Mouse (Mus musculus) kidney, postnatal 10 days (tissue): ENCODE data around the gene Slitrk1.

Experiments
- DNase-seq: peaks from one replicate; pipeline ENCODE4 v3.0.0; 2021; ENCODE audit warnings: mixed read lengths

Gene Slitrk1

DNA sequence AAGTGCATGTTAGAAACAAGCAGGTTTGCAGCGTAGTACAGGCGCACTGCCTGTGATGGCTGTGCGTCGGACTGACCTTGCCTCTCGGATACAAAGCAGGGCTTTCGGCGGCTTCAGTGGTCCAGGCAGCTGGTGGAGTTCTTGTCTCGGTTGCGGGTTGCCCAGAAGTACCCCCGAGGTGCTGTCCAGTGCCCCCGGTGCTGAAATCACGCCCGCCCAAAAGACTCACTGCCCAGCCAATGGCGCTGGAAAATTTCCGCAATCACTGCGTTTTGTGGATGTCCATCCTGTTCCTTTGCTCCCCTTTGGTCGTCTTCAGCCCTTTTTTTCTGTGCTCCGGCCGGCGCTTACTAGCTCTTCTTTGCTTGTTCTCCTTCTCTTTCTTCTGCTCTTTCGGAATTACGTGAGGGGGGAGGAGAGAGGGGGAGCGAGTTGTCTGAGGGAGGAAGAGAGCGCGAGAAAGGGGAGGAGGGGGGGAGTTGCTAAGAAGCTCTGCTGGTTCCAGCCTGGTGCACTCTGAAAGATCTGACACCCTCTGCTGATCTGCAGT, at the start of gene Slitrk1:
Gene Slitrk1 (minus strand): TSS at position 445 of the 550 bp plus-strand sequence.
- DNase-seq = peak; percentile 68

DNA sequence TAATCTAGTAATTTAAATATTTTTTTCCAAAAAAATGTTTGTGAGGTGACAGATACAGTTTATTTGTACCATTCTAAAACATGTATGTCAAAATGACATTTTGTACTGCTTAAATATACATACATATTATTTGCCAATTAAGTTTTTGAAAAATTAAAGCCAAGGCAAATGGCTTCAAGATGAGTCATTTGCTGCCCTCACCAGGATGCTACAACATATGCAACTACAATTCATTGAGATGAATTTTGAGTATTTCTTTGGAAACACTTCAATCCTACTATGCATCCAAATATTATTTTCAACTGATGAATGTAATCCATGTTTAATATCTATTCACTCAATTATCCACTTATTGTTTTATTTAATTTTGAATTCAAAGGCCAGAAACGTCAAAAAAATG, 21.8 kb upstream of the Slitrk1 start:
- DNase-seq = no peak

DNA sequence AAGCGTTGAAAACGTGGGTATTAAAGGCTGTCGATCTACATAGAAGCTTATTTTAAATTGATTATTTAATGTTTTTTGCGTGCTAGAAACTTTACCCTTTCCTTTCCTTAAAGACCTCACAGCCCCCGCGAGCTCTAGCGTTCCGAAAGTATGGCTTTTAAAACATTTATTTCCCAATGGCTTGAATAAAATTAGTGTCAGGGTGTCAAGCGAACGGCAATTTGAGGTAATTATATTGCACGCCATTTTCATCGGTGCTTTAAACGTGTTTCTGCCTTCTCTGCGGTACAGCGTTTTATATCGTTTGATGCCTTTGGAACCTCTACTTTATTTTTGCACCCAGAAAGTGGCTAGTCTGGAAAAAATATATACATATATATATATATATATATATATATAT, 378 bp upstream of the Slitrk1 start:
- no peak for DNase-seq

DNA sequence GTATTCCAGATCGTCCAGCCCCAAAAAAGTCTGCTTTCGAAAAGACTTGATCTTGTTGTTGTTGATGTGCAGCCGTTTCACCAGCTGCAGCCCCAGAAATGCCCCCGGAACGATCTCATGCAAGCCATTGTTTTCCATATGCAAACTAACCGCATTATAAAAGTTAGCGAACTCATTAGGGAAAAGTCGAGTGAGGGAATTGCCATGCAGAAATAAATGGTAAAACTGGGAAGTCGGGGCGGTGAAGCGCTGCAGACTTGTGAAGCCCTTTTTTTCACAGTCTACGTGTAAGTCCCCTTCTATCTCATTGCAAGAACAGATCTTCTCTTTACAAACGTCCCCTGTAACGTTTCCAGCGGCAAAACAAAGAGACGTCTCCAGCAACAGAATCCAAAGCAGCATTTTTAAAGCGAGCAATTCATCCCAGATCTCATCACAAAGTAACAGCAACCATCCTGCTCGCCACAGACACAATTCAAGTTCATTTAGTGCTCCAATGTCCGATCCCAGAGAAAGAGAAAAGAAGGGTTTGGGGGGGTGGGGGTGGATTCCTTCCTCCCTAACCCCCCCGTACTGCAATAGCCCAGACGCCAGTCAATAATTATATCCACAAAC, 975 bp downstream of the Slitrk1 start:
- DNase-seq = no peak

DNA sequence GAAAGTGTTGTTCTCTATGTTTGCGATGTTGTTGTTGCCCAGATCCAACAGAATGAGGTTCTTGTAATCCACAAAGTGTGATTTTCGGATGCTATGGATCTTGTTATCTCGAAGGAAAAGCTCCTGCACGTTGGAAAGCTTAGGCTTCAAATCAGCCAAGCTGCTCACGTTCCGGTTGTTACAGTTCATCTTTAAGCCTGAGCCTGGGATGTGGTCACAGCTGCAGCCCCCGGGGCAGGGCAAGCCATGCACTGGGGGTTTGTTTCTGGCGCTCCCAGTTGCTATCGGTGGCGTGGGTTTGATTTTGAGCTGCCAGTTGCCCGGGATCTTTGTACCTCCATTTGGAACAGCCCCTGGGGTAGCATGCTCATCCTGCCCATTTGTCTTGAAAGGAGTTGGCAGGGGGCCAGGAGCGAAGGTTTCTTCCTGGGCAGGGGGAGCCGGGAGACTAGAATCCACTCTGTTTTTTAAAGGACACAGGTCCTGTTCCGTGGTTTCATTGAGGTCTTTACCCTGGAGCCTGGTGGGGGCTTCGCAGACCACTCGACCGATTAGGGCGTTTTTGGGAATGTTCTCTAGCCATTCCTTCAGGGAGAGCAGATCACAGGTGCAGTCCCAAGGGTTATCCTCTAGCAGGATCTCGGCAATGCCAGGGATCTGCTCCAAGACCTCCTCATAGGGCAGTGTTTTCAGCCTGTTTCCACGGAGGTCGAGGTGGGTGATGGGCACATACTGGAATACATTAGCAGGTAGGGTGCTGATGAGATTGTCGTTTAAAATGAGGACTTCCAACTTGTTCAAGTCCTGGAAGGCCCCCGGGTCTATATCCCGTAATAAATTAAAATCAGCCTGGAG, 1.7 kb downstream of the Slitrk1 start:
- peak; percentile 40 for DNase-seq

DNA sequence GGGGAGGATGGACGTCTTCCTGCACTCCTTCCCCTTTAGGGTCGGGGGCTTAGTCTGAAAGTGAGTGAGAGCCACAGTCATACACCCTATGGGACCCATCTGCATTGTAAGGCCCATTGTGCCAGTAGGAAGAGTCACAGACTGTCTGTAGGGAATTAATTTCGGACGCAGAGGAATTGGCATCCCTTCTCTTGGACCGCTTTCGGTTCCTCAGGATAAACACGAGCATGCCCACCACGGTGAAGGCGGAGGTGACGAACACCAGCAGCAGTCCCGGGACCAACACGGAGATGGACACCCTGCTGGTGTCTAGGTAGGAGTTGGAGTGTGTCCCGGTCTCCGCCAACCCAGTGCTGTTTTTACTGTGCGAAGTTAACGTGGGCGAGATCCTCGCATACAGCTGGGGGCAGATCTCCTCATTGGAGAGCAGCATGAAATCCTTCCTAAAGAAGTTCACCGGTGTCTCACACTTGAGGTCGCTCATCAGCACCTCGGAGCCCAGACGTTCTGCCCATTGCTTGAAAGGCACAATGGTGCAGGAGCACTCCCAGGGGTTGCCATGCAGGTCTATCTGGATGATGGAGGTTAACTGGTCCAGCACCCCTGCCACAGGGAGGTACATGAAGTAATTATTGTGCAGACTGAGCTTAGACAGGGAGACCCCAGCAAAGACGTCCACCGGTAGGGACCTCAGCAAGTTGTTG, 2.7 kb downstream of the Slitrk1 start:
- DNase-seq = no peak

DNA sequence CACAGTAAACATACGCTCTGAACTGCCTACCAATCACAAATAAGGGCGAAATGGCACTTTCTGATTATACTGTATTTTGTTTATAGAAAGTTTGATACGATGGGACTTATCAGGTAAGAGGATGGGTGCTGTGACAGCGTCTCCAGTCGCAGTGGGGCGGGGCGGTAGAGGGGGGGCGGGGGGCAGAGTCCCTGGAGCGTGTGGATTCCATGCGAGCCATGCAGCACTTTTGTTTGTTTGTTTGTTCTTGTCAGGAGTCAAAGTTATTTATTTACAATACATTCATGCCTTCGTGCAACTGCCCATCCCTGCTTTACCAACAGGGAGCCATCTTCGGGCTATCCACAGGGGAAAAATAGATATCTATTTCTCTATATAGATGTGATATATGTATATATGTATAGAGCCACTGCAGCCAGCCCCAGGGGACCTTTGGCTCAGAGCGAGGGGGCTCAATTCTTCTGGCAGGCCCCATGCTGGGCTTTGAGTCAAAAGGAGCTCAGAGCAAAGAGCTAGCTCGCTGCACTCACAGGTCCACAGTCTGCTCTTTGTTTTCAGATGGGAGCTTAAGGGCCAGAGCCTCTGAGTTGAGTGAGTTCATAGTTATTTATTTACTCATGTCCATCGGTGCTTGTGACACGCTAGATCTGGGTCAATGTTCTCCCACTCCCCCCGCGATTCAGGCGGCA, 3.4 kb downstream of the Slitrk1 start:
- peak; percentile 11 for DNase-seq

DNA sequence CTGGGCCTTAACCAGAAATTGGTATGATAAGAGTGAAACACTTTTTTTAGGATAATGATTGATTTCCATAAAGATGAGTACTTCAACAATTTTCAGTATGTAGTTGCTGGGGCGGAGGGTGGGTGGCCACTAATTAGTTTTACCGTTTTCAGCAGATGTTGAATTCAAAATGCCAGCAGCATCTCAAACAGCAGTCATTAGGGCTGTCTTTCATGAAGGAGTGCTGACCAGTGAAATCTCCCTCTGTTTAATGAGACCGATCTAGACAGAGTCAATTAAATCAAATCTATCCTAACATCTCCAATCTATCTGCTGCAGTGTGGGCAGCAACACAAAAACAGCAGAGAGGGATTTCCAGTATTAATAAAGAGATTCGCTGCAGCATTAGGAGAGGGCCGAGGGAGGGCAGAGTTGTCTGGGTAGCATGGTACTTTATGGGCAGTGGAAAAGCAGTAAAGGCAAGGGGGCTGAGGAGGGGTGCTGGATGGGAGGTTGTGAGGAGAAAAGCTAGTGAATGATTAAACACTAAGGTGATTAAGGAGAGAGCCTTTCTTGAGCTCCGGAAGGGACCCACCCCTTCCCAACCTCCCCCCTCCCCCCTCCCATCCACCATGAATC, 4.5 kb downstream of the Slitrk1 start:
- no peak for DNase-seq

DNA sequence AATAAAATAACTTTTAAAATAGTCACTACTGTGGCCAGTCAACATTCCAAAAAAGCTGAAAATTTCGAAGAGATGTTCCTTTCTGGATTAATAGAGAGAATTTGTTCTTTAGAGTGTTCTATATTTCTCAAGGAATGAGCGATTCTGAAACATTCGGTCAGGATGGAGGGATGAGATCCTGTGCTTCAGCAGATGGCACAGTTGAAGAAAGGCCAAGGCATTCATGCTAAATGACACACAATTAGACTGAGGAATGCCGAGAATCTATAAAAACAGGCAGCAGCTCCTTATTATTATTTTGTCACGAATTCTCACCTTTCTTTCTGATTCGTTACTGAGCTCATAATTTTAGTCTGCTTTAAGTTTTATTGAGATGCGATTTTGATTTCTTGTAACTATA, 15.4 kb downstream of the Slitrk1 start:
- DNase-seq = no peak

DNA sequence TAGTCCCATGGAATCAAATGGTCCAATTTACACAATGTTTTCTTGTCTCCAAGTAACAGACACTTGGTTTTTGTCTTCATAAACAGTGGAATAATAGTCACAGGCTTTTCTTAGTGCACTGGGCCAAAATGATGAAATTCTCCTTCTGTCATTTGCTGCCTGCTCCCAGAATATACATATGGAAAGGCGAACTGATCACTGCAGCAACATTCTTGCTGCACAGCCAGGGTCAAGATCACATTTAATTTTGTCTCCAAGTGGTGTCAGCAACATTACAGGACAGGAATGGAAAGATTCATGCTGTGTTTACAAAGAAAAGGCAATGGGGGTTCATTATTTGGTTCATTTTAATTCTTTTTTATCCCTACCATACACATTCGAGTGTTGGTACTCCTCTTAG, 18.5 kb downstream of the Slitrk1 start:
- DNase-seq = no peak

DNA sequence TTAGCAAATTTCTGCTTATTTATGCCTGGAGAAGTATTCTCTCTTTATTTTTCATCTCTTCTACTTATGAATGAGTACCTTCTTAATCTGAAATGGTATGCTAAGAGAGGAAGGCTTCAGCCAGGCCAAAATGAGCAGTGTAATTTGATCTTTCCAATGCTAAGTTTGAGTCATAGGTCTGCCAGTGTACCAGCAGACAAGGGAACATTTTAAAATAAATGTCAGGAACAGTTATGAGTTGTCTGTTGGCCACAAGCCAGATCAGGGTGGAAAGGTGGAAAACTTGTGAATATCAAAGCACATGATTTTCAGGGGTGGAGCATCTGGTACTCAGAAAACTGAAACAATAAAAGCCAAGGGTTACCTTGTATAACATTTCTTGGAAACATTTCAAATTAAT, 46.1 kb downstream of the Slitrk1 start:
- no peak for DNase-seq

DNA sequence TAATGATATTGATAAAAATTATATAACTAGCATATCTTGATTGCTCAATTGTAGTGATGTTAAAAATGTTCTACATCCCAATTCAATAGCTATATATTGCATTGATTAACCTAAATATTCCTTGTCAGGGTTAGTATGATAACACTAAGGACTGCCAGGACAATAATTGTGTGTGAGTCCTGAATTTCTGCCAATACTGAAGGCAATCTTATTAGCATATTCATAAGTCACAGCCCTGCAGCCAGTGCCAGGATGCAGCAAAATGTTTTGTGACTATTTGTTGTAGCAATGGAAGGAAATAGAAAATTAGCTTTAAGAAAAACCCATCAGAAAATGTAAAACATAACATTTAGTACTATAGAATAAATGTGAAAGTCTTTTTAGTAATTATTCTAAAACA, 49.3 kb downstream of the Slitrk1 start:
- DNase-seq = no peak

DNA sequence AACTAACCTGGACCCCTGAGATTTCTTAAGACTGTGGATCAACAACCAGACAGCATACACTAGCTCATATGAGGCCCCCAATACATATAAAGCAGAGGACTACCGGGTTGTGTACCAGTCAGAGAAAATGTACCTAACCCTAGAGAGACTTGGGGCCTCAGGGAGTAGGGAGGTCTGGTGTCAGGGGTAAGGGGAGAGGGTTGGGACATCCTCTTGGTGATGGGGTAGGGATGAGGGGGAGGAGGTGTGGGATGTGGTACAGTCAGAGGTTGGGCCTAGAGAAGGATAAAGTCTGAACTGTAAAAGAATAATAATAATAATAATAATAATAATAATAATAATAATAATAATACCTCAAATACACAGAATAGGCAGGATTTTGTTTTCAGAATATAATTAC, 54.6 kb downstream of the Slitrk1 start:
- no peak for DNase-seq
